Mouse (Mus musculus) testis, adult 2 months (tissue): Measurements from ENCODE around the gene B3galnt1.

ENCODE experiments used
- CTCF ChIP-seq: fragments of 200-500 bp; IDR thresholded peaks from 2 replicates; pipeline ENCODE4 v1.5.1; 2012; ENCODE audit warnings: low read depth, mild to moderate bottlenecking, inconsistent platforms, low read length, moderate library complexity; ENCODE audit not compliant: control insufficient read depth, insufficient read depth, insufficient replicate concordance
- POLR2A ChIP-seq: fragments of 200-500 bp; IDR thresholded peaks from 2 replicates; pipeline ENCODE4 v1.6.1; 2012; ENCODE audit warnings: low read depth, mild to moderate bottlenecking, inconsistent platforms, low read length, moderate library complexity; ENCODE audit not compliant: control insufficient read depth

DNA sequence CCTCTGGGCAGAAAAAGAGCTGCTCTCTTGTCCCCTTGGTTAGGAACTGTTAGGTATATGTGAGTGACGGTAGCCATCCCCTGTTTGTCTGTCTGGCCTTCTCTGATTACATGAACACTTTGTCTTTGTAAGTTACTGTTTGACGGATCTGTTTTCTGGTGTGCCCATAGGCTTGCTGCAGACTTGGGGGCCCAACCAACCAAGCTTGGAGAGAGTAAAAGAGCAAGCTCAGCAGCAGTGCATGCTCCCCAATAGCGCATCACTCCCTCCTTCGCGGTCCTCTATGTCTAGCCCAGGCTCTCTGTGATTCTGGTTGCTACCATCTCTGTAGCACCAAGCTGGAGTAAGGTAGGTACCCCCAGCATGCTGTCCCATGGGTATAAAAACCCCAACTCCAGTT is 9.1 kb upstream of the B3galnt1 start:
- TF ChIP-seq CTCF (no peak), POLR2A (no peak)
